Mouse (Mus musculus) embryonic facial prominence, embryonic 15.5 days (tissue): Measurements from ENCODE around the gene 3830406C13Rik. TPM values are rescaled to one million over a fixed set of nuclear protein-coding genes. Genes with fewer than 3 reads are reported as not detected.
A peak's percentile ranks its signal among the peaks of the same experiment; 100 is the strongest.

Experiments
- ATAC-seq: fragments of 200-750 bp; cut with Nextera tagmentation; 2 replicates; pipeline ENCODE4 v1.8.0; 2017; ENCODE audit warnings: low read depth, moderate TSS enrichment; ENCODE audit not compliant: insufficient number of reproducible peaks, low FRiP score, low TSS enrichment
- H3K27ac ChIP-seq: fragments of 300-500 bp; sonication (generic); replicated peaks from 2 replicates; pipeline ENCODE4 v1.5.1; 2015; ENCODE audit warnings: mild to moderate bottlenecking, inconsistent platforms
- H3K27me3 ChIP-seq: fragments of 300-500 bp; sonication (generic); 2 replicates; pipeline ENCODE4 v1.6.1; 2015; ENCODE audit warnings: inconsistent platforms
- H3K36me3 ChIP-seq: fragments of 300-500 bp; sonication (generic); 2 replicates; pipeline ENCODE4 v1.6.1; 2015; ENCODE audit warnings: mild to moderate bottlenecking, inconsistent platforms
- H3K4me1 ChIP-seq: fragments of 300-500 bp; sonication (generic); 2 replicates; pipeline ENCODE4 v1.6.1; 2015; ENCODE audit warnings: inconsistent platforms
- H3K4me2 ChIP-seq: fragments of 300-500 bp; sonication (generic); replicated peaks from 2 replicates; pipeline ENCODE4 v1.6.1; 2015; ENCODE audit warnings: mild to moderate bottlenecking, inconsistent platforms
- H3K4me3 ChIP-seq: fragments of 300-500 bp; sonication (generic); replicated peaks from 2 replicates; pipeline ENCODE4 v1.5.1; 2015; ENCODE audit warnings: mild to moderate bottlenecking, inconsistent platforms
- H3K9ac ChIP-seq: fragments of 300-500 bp; sonication (generic); 2 replicates; pipeline ENCODE4 v1.6.1; 2015; ENCODE audit warnings: inconsistent platforms
- H3K9me3 ChIP-seq: fragments of 300-500 bp; sonication (generic); replicated peaks from 2 replicates; pipeline ENCODE4 v1.6.1; 2016; ENCODE audit warnings: inconsistent platforms
- WGBS: fragments of 180-500 bp; shearing (Covaris S2); methylation state at CpG from one replicate; pipeline ENCODE4 v1.1.7; 2015; 5-methylcytosine and 5-hydroxymethylcytosine counted together
- polyA plus RNA-seq: library from polyadenylated mRNA; unstranded; fragments of >200 nt; fragmentation: Nextera tagmentation; extraction: Ambion mirVana; gene quantifications from 2 replicates; pipeline ENCODE4 v1.2.1, GENCODE M21; 2015

3830406C13Rik gene
- polyA plus RNA-seq, 1 experiment from 2014 or later: 57.5 TPM

DNA sequence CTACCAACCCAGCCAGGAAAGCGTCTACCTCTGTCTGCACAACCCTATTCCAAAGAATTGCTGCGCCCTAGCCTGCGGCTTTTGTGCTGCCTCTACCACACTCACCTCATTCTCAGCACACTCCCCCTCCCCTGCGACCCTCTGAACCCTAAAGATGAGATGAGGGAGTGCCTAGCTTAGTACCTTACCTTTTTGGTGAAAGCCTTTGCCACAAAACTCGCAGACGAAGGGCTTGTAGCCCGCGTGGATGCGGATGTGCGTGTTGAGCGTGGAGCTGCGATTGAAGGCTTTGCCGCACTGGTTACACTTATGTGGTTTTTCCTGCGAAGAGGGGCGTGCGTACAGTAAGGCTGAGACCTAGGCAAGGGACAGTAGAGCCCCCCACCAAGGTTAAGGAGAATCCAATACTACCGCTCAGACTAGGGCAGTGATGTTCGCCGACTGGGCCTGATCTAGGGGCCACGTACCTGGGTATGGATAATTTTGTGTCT lies 59.5 kb downstream of the 3830406C13Rik start:
- WGBS: 2% methylated on average over 20 of the region's 20 CpGs
- ATAC-seq: no peak
- Histone ChIP-seq H3K9ac (no peak overlapping the region), H3K4me1 (peaks cover 38% of the 10 kb centered on the region), H3K36me3 (no peaks in the 10 kb centered on the region), H3K27me3 (peaks cover 95% of the 10 kb centered on the region), H3K9me3 (no peaks in the 10 kb centered on the region), H3K4me2 (no peak overlapping the region), H3K4me3 (no peak overlapping the region), H3K27ac (no peak overlapping the region)

- no peak overlapping the region for H3K9ac ChIP-seq
- WGBS: 2% methylated on average over 24 of the region's 24 CpGs
Measured at GRCm38 (mm10) chr14:12344061-12344745, 60.2 kb downstream of the 3830406C13Rik start.

GRCm38 (mm10) chr14:12344746-12345240 lies 60.8 kb downstream of the 3830406C13Rik start:
- Histone ChIP-seq H3K9me3 (no peaks in the 10 kb centered on the region), H3K4me1 (peaks cover 38% of the 10 kb centered on the region), H3K36me3 (no peaks in the 10 kb centered on the region), H3K27me3 (peaks cover 98% of the 10 kb centered on the region), H3K4me3 (peak overlapping the region; percentile 28), H3K27ac (no peak overlapping the region), H3K4me2 (peak overlapping the region; percentile 42), H3K9ac (no peak overlapping the region)
- WGBS: under 1% methylated on average over 39 of the region's 39 CpGs
- ATAC-seq: no peak

More at GRCm38 (mm10) chr14:12344061-12344745, 60.2 kb downstream of the 3830406C13Rik start:
- Histone ChIP-seq H3K9me3 (no peaks in the 10 kb centered on the region), H3K4me2 (peak overlapping the region; percentile 42), H3K36me3 (no peaks in the 10 kb centered on the region), H3K27ac (no peak overlapping the region), H3K4me1 (peaks cover 38% of the 10 kb centered on the region), H3K4me3 (peak overlapping the region; percentile 28), H3K27me3 (peaks cover 97% of the 10 kb centered on the region)
- ATAC-seq: no peak

DNA sequence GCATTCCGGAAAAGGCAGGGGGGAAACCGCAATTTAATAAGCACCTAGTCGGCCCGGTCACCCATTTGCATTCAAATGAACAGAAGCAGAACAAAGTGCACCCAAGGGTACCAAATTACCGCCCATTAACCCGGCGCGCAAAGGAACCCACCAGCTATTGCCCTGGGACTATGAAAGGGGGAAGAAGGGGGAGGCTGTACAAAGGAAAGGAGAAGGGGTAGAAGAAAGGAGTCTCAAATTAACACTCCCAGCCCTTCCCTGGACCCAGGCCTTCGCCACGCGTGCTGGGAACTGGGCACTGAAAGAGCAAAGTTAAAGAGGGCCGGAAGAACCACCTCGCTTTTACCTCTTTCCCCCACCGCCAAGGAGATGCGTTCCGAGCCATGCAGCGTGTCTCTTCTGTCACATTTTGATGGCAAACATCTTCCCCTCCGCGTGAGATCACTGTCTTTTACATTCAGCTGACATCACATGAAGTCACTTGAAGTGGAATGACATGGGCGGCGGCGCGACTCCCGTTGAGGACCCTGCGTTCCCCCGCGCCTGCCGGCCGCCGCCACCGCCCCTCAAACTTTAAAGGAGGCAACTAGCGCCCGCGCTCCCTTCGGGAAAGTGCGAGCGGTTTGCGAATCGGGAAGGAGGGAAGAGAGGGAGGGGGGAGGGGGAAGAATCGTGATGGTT lies 61.4 kb downstream of the 3830406C13Rik start:
- peak overlapping the region; percentile 42 for H3K4me2 ChIP-seq
- WGBS: under 1% methylated on average over 40 of the region's 40 CpGs
- no peaks in the 10 kb centered on the region for H3K36me3 ChIP-seq
- H3K27me3 ChIP-seq: peaks cover 97% of the 10 kb centered on the region
- H3K4me1 ChIP-seq: peaks cover 34% of the 10 kb centered on the region
- no peaks in the 10 kb centered on the region for H3K9me3 ChIP-seq
- peak overlapping the region; percentile 31 for H3K4me3 ChIP-seq
- H3K27ac ChIP-seq: no peak overlapping the region
- no peak; the same call in 1 of the 2 replicates for ATAC-seq
- H3K9ac ChIP-seq: no peak overlapping the region

DNA sequence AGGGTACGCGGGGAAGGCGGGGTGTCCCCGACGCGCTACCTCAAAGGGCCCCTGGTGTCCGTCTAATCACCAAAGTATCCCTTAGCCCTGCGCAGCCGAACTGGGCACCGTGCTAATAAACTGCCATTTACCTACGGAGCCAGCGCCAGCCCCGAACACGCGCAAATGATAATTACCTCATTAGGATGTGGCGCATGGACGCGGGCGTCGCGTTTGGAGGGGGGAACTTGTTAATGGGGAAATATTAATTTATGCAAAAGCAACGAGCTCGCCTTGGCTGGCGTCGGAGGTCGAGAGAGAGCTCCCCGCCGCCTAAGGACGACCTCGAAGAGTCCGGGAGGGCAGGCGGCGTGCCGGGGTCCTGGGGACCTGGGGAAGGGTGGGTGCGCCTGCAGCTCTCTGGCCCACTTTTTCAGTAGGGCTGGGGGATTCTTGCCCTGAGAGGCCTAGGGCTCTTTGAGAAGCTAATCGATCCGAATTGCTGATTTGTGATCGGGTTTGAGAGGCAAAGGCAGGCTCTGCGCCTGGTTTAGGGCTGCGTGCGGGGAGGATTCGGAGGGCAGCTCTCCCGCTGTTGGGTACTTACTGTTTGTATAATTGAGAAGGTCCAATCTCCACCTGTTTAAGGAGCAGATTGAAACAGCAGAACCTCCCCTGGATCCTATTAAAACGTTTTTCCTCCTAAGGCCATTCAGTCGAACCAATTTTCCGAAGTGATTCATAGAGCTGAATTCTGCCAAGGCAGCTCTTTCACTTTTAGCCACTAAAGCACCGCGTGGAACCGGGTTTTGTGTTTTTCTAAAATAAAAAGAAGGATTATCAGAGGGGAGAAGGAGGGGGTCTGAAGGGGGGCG lies 62.3 kb downstream of the 3830406C13Rik start:
- Histone ChIP-seq H3K9me3 (no peaks in the 10 kb centered on the region), H3K9ac (no peak overlapping the region), H3K4me2 (peak overlapping the region; percentile 42), H3K4me1 (peaks cover 29% of the 10 kb centered on the region), H3K27me3 (peaks cover 98% of the 10 kb centered on the region), H3K27ac (no peak overlapping the region), H3K36me3 (no peaks in the 10 kb centered on the region), H3K4me3 (peak overlapping the region; percentile 31)
- WGBS: 1% methylated on average over 50 of the region's 50 CpGs
- ATAC-seq: no peak

GRCm38 (mm10) chr14:12346865-12347600 lies 63.1 kb downstream of the 3830406C13Rik start:
- H3K4me1 ChIP-seq: peaks cover 26% of the 10 kb centered on the region
- peak overlapping the region; percentile 42 for H3K4me2 ChIP-seq
- H3K4me3 ChIP-seq: peak overlapping the region; percentile 31
- 2% methylated on average over 26 of the region's 26 CpGs for WGBS
- no peak overlapping the region for H3K27ac ChIP-seq
- no peak for ATAC-seq
- H3K36me3 ChIP-seq: no peaks in the 10 kb centered on the region
- no peak overlapping the region for H3K9ac ChIP-seq
- H3K9me3 ChIP-seq: no peaks in the 10 kb centered on the region
- peaks cover 97% of the 10 kb centered on the region for H3K27me3 ChIP-seq

- no peaks in the 10 kb centered on the region for H3K9me3 ChIP-seq
- H3K36me3 ChIP-seq: no peaks in the 10 kb centered on the region
- H3K4me2 ChIP-seq: no peak within 1 kb of the TSS
- ATAC-seq: no peak
- H3K9ac ChIP-seq: no peak within 1 kb of the TSS
- H3K27ac ChIP-seq: no peak within 1 kb of the TSS
- peaks cover 96% of the 10 kb centered on the region for H3K27me3 ChIP-seq
- H3K4me3 ChIP-seq: no peak within 1 kb of the TSS
- WGBS: 6% methylated on average over 2 of the region's 2 CpGs
- H3K4me1 ChIP-seq: peaks cover 26% of the 10 kb centered on the region
Measured at GRCm38 (mm10) chr14:12348089-12348488, 64.1 kb downstream of the 3830406C13Rik start, which contains the start of gene Fezf2. Gene Fezf2, minus strand, starts transcription at chr14:12348189.

DNA sequence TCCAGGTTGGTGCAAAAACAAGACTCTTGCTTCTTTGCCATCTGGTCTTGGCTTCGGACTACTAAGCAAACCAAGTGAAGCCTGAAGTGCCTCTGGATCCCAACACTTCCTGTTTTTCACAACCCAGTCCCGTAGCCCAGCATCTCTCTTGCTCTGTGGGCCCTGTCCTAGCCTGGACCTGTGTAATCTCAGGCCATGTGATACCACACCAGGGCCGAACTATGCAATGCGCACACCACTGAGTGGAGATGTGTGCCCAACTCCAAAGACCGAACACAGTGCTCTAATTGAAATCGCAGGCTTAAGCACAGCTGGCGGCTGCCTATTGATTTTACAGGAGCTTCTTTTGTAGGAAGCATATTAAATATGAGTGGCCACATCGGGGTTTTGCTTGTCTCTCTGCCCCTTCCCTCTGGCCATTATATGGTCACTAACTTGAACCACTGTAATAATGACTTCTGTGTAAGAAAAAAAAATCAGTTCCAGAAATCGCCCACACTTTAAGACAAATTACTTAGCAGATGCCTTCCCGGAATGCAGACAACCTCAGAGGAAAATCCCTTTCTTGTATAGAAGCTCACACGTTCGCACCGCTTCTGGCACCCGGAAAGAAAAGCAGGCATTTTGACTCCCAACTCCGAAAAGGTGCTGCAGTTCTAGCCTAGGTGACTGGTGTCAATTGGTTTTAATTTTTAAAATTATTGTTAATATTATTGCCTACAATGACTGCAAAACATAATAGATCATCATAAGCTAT lies 65.5 kb downstream of the 3830406C13Rik start:
- no peak overlapping the region for H3K9ac ChIP-seq
- no peak overlapping the region for H3K4me3 ChIP-seq
- no peaks in the 10 kb centered on the region for H3K36me3 ChIP-seq
- no peak for ATAC-seq
- no peak overlapping the region for H3K4me2 ChIP-seq
- no peaks in the 10 kb centered on the region for H3K9me3 ChIP-seq
- peaks cover 23% of the 10 kb centered on the region for H3K4me1 ChIP-seq
- H3K27ac ChIP-seq: no peak overlapping the region
- H3K27me3 ChIP-seq: peaks cover 96% of the 10 kb centered on the region
- 8% methylated on average over 15 of the region's 15 CpGs for WGBS

GRCm38 (mm10) chr14:12350271-12350916 lies 66.4 kb downstream of the 3830406C13Rik start:
- H3K4me1 ChIP-seq: peaks cover 14% of the 10 kb centered on the region
- no peak overlapping the region for H3K4me2 ChIP-seq
- no peak overlapping the region for H3K27ac ChIP-seq
- H3K9me3 ChIP-seq: no peaks in the 10 kb centered on the region
- no peak for ATAC-seq
- H3K4me3 ChIP-seq: no peak overlapping the region
- peaks cover 92% of the 10 kb centered on the region for H3K27me3 ChIP-seq
- 7% methylated on average over 16 of the region's 16 CpGs for WGBS
- no peak overlapping the region for H3K9ac ChIP-seq
- H3K36me3 ChIP-seq: no peaks in the 10 kb centered on the region
